Mouse (Mus musculus): ENCODE results near the gene Cldn34b3.
"Not testable (repeated sequence)": the region's sequence is repeated elsewhere in the genome, so short reads cannot be mapped to it uniquely, and the experiment has no call there.

Cldn34b3 gene

GRCm38 (mm10) chrX:76264004-76264403 is at the start of gene Cldn34b3:
Cldn34b3 (plus strand) TSS chrX:76264304.
- DNase-seq (ENCODE audit: inconsistent age in 2 of 2, low spot score in 1 of 2), result not testable (repeated sequence)
